Mouse (Mus musculus): Measurements from ENCODE around the gene Ntrk2.

Gene Ntrk2

GRCm38 (mm10) chr13:58923496-58923895, 117.1 kb downstream of the Ntrk2 start:
- no peak for DNase-seq (ENCODE audit: low spot score in 2 of 2)

GRCm38 (mm10) chr13:58924486-58924885, 118.1 kb downstream of the Ntrk2 start:
- no peak for DNase-seq (ENCODE audit: low spot score in 2 of 2)

- DNase-seq (ENCODE audit: low spot score in 2 of 2): no peak
Observed at GRCm38 (mm10) chr13:58927186-58927585, 120.8 kb downstream of the Ntrk2 start.

GRCm38 (mm10) chr13:58927656-58928226, 121.4 kb downstream of the Ntrk2 start:
- no peak for DNase-seq (ENCODE audit: low spot score in 2 of 2)

- no peak for DNase-seq (ENCODE audit: low spot score in 2 of 2)
Observed at GRCm38 (mm10) chr13:58928668-58929436, 122.5 kb downstream of the Ntrk2 start.

- no peak for DNase-seq (ENCODE audit: low spot score in 2 of 2)
Observed at GRCm38 (mm10) chr13:58930161-58930560, 123.8 kb downstream of the Ntrk2 start.

GRCm38 (mm10) chr13:58933126-58933525, 126.8 kb downstream of the Ntrk2 start:
- no peak for DNase-seq (ENCODE audit: low spot score in 2 of 2)

- DNase-seq (ENCODE audit: low spot score in 2 of 2): peak in 1 of 2 experiments; percentile 49
Observed at GRCm38 (mm10) chr13:58934576-58935110, 128.3 kb downstream of the Ntrk2 start.

- DNase-seq (ENCODE audit: low spot score in 2 of 2): peak in 1 of 2 experiments; percentile 49
Observed at GRCm38 (mm10) chr13:58935956-58936495, 129.7 kb downstream of the Ntrk2 start.

GRCm38 (mm10) chr13:58937884-58938283, 131.5 kb downstream of the Ntrk2 start:
- no peak for DNase-seq (ENCODE audit: low spot score in 2 of 2)

GRCm38 (mm10) chr13:58938464-58938863, 132.1 kb downstream of the Ntrk2 start:
- no peak for DNase-seq (ENCODE audit: low spot score in 2 of 2)

GRCm38 (mm10) chr13:58940208-58940607, 133.8 kb downstream of the Ntrk2 start:
- peak in 1 of 2 experiments; percentile 46 for DNase-seq (ENCODE audit: low spot score in 2 of 2)

GRCm38 (mm10) chr13:58940798-58941197, 134.4 kb downstream of the Ntrk2 start:
- no peak for DNase-seq (ENCODE audit: low spot score in 2 of 2)

- DNase-seq (ENCODE audit: low spot score in 2 of 2): no peak
Observed at GRCm38 (mm10) chr13:58945781-58946180, 139.4 kb downstream of the Ntrk2 start.

GRCm38 (mm10) chr13:58946589-58946988, 140.2 kb downstream of the Ntrk2 start:
- DNase-seq (ENCODE audit: low spot score in 2 of 2): no peak

- DNase-seq (ENCODE audit: low spot score in 2 of 2): no peak
Observed at GRCm38 (mm10) chr13:58947056-58947455, 140.7 kb downstream of the Ntrk2 start.

GRCm38 (mm10) chr13:58954331-58954730, 148.0 kb downstream of the Ntrk2 start:
- DNase-seq (ENCODE audit: low spot score in 2 of 2): no peak

- no peak for DNase-seq (ENCODE audit: low spot score in 2 of 2)
Observed at GRCm38 (mm10) chr13:58954764-58955163, 148.4 kb downstream of the Ntrk2 start.

GRCm38 (mm10) chr13:58955237-58955777, 148.9 kb downstream of the Ntrk2 start:
- no peak for DNase-seq (ENCODE audit: low spot score in 2 of 2)

GRCm38 (mm10) chr13:58958171-58958904, 152.0 kb downstream of the Ntrk2 start:
- no peak for DNase-seq (ENCODE audit: low spot score in 2 of 2)

- no peak for DNase-seq (ENCODE audit: low spot score in 2 of 2)
Observed at GRCm38 (mm10) chr13:58960321-58960720, 154.0 kb downstream of the Ntrk2 start.
